In genomic region chr11:96091073-96091472, GRCm38 (mm10) we compare ENCODE assay signal across 11 mouse cellular contexts. TPM values are rescaled to one million over a fixed set of nuclear protein-coding genes. Genes with fewer than 3 reads are reported as not detected.
DNase-seq lines count a peak whose midpoint lies in the region; ATAC-seq and TF ChIP-seq lines count a peak whose summit lies in the region.
"Had no signal": no experiment of that assay in that cellular context is flagged by ENCODE, and none has a peak within 500 bp of the region (broad histone marks: within the 10 kb centered on the region; RNA-seq: fewer than 3 reads in every experiment).

No protein-coding gene starts in this region.

- H3K27me3 ChIP-seq in hindbrain, embryonic 11.5 days (ENCODE audit: control insufficient read depth, insufficient read depth, low read length) = 0 out of 2 replicates have a peak, but pooled peaks cover 2% of the 10 kb centered on the region
- peaks cover 9% of the 10 kb centered on the region; the same call in 1 of the 2 replicates for H3K27me3 ChIP-seq in hindbrain, embryonic 13.5 days
- no peaks in the 10 kb centered on the region for H3K27me3 ChIP-seq in thymus, adult 2 months (ENCODE audit: control insufficient read depth, insufficient read depth, low read length)

- H3K4me2 ChIP-seq in hindbrain, embryonic 11.5 days (replicated peaks; ENCODE audit: low read depth, low read length) = no peak overlapping the region
- no peak overlapping the region for H3K4me2 ChIP-seq in hindbrain, embryonic 13.5 days
- H3K4me2 ChIP-seq: neural tube, embryonic 13.5 days had no signal

- WGBS in hindbrain, embryonic 11.5 days = 62% methylated on average over 2 of the region's 2 CpGs
- 45% methylated on average over 2 of the region's 2 CpGs for WGBS in hindbrain, embryonic 13.5 days
- 78% methylated on average over 2 of the region's 2 CpGs for WGBS in thymus, adult 2 months

- H3K4me3 ChIP-seq in hindbrain, embryonic 11.5 days (ENCODE audit: low read depth, low read length) = no peak overlapping the region
- H3K4me3 ChIP-seq in hindbrain, embryonic 13.5 days = no peak overlapping the region
- no peak overlapping the region for H3K4me3 ChIP-seq in thymus, adult 2 months (ENCODE audit: control insufficient read depth, insufficient read depth, low read length)
- H3K4me3 ChIP-seq: neural tube, embryonic 13.5 days had no signal

- no peak for TF ChIP-seq POLR2A in thymus, adult 2 months (IDR thresholded peaks at IDR 0.05; ENCODE audit: control insufficient read depth, extremely low read depth, insufficient read depth, low read length, poor library complexity)

- H3K9ac ChIP-seq in hindbrain, embryonic 11.5 days (ENCODE audit: low read depth, low read length) = no peak overlapping the region
- no peak overlapping the region for H3K9ac ChIP-seq in hindbrain, embryonic 13.5 days
- H3K9ac ChIP-seq: neural tube, embryonic 13.5 days had no signal

- no peaks in the 10 kb centered on the region for H3K36me3 ChIP-seq in hindbrain, embryonic 11.5 days (ENCODE audit: control insufficient read depth, insufficient read depth, low read length)
- H3K36me3 ChIP-seq in hindbrain, embryonic 13.5 days = no peaks in the 10 kb centered on the region
- H3K36me3 ChIP-seq in thymus, adult 2 months (ENCODE audit: control insufficient read depth, insufficient read depth, low read length) = no peaks in the 10 kb centered on the region
- H3K36me3 ChIP-seq: neural tube, embryonic 13.5 days had no signal

- no peak for ATAC-seq in hindbrain, embryonic 11.5 days (ENCODE audit: low FRiP score)
- ATAC-seq in hindbrain, embryonic 13.5 days (ENCODE audit: low FRiP score) = no peak
- no peak for ATAC-seq in megakaryocyte-erythroid progenitor cell, adult 5-6 weeks (replicated peaks; ENCODE audit: low FRiP score, low TSS enrichment, poor library complexity, severe bottlenecking)

- H3K4me1 ChIP-seq in hindbrain, embryonic 11.5 days (replicated peaks; ENCODE audit: control insufficient read depth, insufficient read depth, low read length) = no peaks in the 10 kb centered on the region
- no peaks in the 10 kb centered on the region for H3K4me1 ChIP-seq in hindbrain, embryonic 13.5 days (replicated peaks)
- no peaks in the 10 kb centered on the region for H3K4me1 ChIP-seq in thymus, adult 2 months (replicated peaks; ENCODE audit: control insufficient read depth, insufficient read depth, low read length)
- H3K4me1 ChIP-seq: neural tube, embryonic 13.5 days had no signal

- H3K9me3 ChIP-seq in hindbrain, embryonic 11.5 days (ENCODE audit: control insufficient read depth, low read length) = no peaks in the 10 kb centered on the region
- H3K9me3 ChIP-seq in hindbrain, embryonic 13.5 days = peaks cover 4% of the 10 kb centered on the region; the same call in 1 of the 2 replicates

- H3K27ac ChIP-seq in hindbrain, embryonic 11.5 days (ENCODE audit: low read depth, low read length) = no peak overlapping the region
- H3K27ac ChIP-seq in hindbrain, embryonic 13.5 days = no peak overlapping the region
- no peak overlapping the region for H3K27ac ChIP-seq in thymus, adult 2 months (ENCODE audit: control insufficient read depth, insufficient read depth, low read length)
- H3K27ac ChIP-seq: neural tube, embryonic 13.5 days had no signal

- DNase-seq in hindbrain, embryonic 11.5 days (ENCODE audit: low spot score) = peak; percentile 26
- peak; percentile 28 for DNase-seq in thymus, postnatal 0 days (ENCODE audit: low spot score)
- DNase-seq in thymus, adult 2 months = no peak
- peak; percentile 35 for DNase-seq in brain, adult 2 months (ENCODE audit: low read depth, low spot score)
- DNase-seq in retina, postnatal 1 day = peak; percentile 59
- no peak for DNase-seq in frontal cortex, adult 2 months (ENCODE audit: extremely low spot score in 1 of 2, low spot score in 1 of 2)

- no peak for TF ChIP-seq CTCF in thymus, adult 2 months (IDR thresholded peaks at IDR 0.05; ENCODE audit: borderline replicate concordance, control insufficient read depth, extremely low read depth, insufficient read depth, low read length, poor library complexity)

RNA-seq across cellular contexts. Expression of gene Atp5g1, which starts 15.6 kb away (rescaled TPM):
- polyA plus RNA-seq in hindbrain, embryonic 11.5 days (2014; fragmentation: Nextera tagmentation; extraction: Ambion mirVana) = 474 and 485 TPM in 2 replicates
- polyA plus RNA-seq in hindbrain, embryonic 13.5 days (2015; fragmentation: Nextera tagmentation; extraction: Ambion mirVana) = 530 and 549 TPM in 2 replicates
- 610 and 662 TPM in 2 replicates for polyA plus RNA-seq in thymus, postnatal 0 days (2015; fragmentation: Nextera tagmentation; extraction: Ambion mirVana)
- 330 and 650 TPM in 2 replicates for polyA plus RNA-seq in thymus, adult 2 months (2012; rRNA removed)
- total RNA-seq in megakaryocyte-erythroid progenitor cell, adult 5-6 weeks (2014; fragmentation: Nextera tagmentation) = 878 and 1,130 TPM in 2 replicates
- total RNA-seq in megakaryocyte-erythroid progenitor cell, adult 5-6 weeks (2017) = 87.7 and 137 TPM in 2 replicates
- polyA plus RNA-seq in frontal cortex, adult 2 months (2012; rRNA removed) = 410 and 500 TPM in 2 replicates

RNA-seq across cellular contexts. Expression of gene Calcoco2, which starts 20.7 kb away (rescaled TPM):
- polyA plus RNA-seq in hindbrain, embryonic 11.5 days (2014; fragmentation: Nextera tagmentation; extraction: Ambion mirVana) = 0.17 TPM in 1 of 2 replicates, not detected in the other
- polyA plus RNA-seq in hindbrain, embryonic 13.5 days (2015; fragmentation: Nextera tagmentation; extraction: Ambion mirVana) = not detected in 2 replicates
- 0.13 and 0.20 TPM in 2 replicates for polyA plus RNA-seq in thymus, postnatal 0 days (2015; fragmentation: Nextera tagmentation; extraction: Ambion mirVana)
- not detected in 2 replicates for polyA plus RNA-seq in thymus, adult 2 months (2012; rRNA removed)
- total RNA-seq in megakaryocyte-erythroid progenitor cell, adult 5-6 weeks (2014; fragmentation: Nextera tagmentation) = not detected in 2 replicates
- not detected in 2 replicates for total RNA-seq in megakaryocyte-erythroid progenitor cell, adult 5-6 weeks (2017)
- polyA plus RNA-seq in frontal cortex, adult 2 months (2012; rRNA removed) = not detected in 2 replicates
- total RNA-seq: heart, postnatal 14 days had no signal
- polyA plus RNA-seq: limb, embryonic 14.5 days; neural tube, embryonic 13.5 days had no signal

RNA-seq across cellular contexts. Expression of gene Ube2z, which starts 25.9 kb away (rescaled TPM):
- 20.9 and 25.2 TPM in 2 replicates for polyA plus RNA-seq in hindbrain, embryonic 11.5 days (2014; fragmentation: Nextera tagmentation; extraction: Ambion mirVana)
- 31.0 and 31.7 TPM in 2 replicates for polyA plus RNA-seq in hindbrain, embryonic 13.5 days (2015; fragmentation: Nextera tagmentation; extraction: Ambion mirVana)
- 27.1 and 28.4 TPM in 2 replicates for polyA plus RNA-seq in thymus, postnatal 0 days (2015; fragmentation: Nextera tagmentation; extraction: Ambion mirVana)
- 43.3 and 47.9 TPM in 2 replicates for polyA plus RNA-seq in thymus, adult 2 months (2012; rRNA removed)
- total RNA-seq in megakaryocyte-erythroid progenitor cell, adult 5-6 weeks (2014; fragmentation: Nextera tagmentation) = 25.4 and 27.5 TPM in 2 replicates
- total RNA-seq in megakaryocyte-erythroid progenitor cell, adult 5-6 weeks (2017) = 14.6 and 19.4 TPM in 2 replicates
- polyA plus RNA-seq in frontal cortex, adult 2 months (2012; rRNA removed) = 45.3 and 50.3 TPM in 2 replicates

RNA-seq across cellular contexts. Expression of gene Ttll6, which starts 42.5 kb away (rescaled TPM):
- polyA plus RNA-seq in hindbrain, embryonic 11.5 days (2014; fragmentation: Nextera tagmentation; extraction: Ambion mirVana) = 0.07 and 0.12 TPM in 2 replicates
- 0.22 and 0.26 TPM in 2 replicates for polyA plus RNA-seq in hindbrain, embryonic 13.5 days (2015; fragmentation: Nextera tagmentation; extraction: Ambion mirVana)
- polyA plus RNA-seq in thymus, postnatal 0 days (2015; fragmentation: Nextera tagmentation; extraction: Ambion mirVana) = 0.05 and 0.12 TPM in 2 replicates
- 0.17 and 0.28 TPM in 2 replicates for polyA plus RNA-seq in thymus, adult 2 months (2012; rRNA removed)
- not detected in 2 replicates for total RNA-seq in megakaryocyte-erythroid progenitor cell, adult 5-6 weeks (2014; fragmentation: Nextera tagmentation)
- total RNA-seq in megakaryocyte-erythroid progenitor cell, adult 5-6 weeks (2017) = not detected in 2 replicates
- polyA plus RNA-seq in frontal cortex, adult 2 months (2012; rRNA removed) = 0.06 and 0.61 TPM in 2 replicates
- polyA plus RNA-seq: neural tube, embryonic 13.5 days had no signal

RNA-seq across cellular contexts. Expression of gene Snf8, which starts 56.4 kb away (rescaled TPM):
- polyA plus RNA-seq in hindbrain, embryonic 11.5 days (2014; fragmentation: Nextera tagmentation; extraction: Ambion mirVana) = 47.3 and 48.8 TPM in 2 replicates
- 138 and 141 TPM in 2 replicates for polyA plus RNA-seq in hindbrain, embryonic 13.5 days (2015; fragmentation: Nextera tagmentation; extraction: Ambion mirVana)
- 128 and 144 TPM in 2 replicates for polyA plus RNA-seq in thymus, postnatal 0 days (2015; fragmentation: Nextera tagmentation; extraction: Ambion mirVana)
- 28.7 and 30.3 TPM in 2 replicates for polyA plus RNA-seq in thymus, adult 2 months (2012; rRNA removed)
- total RNA-seq in megakaryocyte-erythroid progenitor cell, adult 5-6 weeks (2014; fragmentation: Nextera tagmentation) = 94.1 and 96.1 TPM in 2 replicates
- total RNA-seq in megakaryocyte-erythroid progenitor cell, adult 5-6 weeks (2017) = 37.3 and 54.3 TPM in 2 replicates
- polyA plus RNA-seq in frontal cortex, adult 2 months (2012; rRNA removed) = 84.2 and 87.0 TPM in 2 replicates

Comparison
In these comparisons a context has a peak if more than half of its experiments do, and no peak if none do; other contexts are left out.
1. DNase-seq: peak in hindbrain, embryonic 11.5 days (single experiment), thymus, postnatal 0 days (single experiment), brain, adult 2 months (single experiment) and retina, postnatal 1 day (single experiment); none in thymus, adult 2 months (single experiment) and frontal cortex, adult 2 months (0 of 2).